Mouse (Mus musculus) bone marrow, adult 2 months (tissue): Measurements from ENCODE around the gene Hsdl2. TPM values are rescaled to one million over a fixed set of nuclear protein-coding genes. Genes with fewer than 3 reads are reported as not detected.

Experiments used
- H3K27ac ChIP-seq: fragments of 200-500 bp; 2 replicates; pipeline ENCODE4 v1.5.1; 2012; ENCODE audit warnings: low read depth, mild to moderate bottlenecking, control low read depth, inconsistent platforms, low read length; ENCODE audit not compliant: control insufficient read depth, poor library complexity, insufficient read depth
- H3K4me1 ChIP-seq: fragments of 200-500 bp; 2 replicates; pipeline ENCODE4 v1.6.1; 2011; ENCODE audit warnings: low read length; ENCODE audit not compliant: control insufficient read depth, insufficient read depth
- H3K4me3 ChIP-seq: fragments of 200-500 bp; replicated peaks from 2 replicates; pipeline ENCODE3; 2011; ENCODE audit warnings: mild to moderate bottlenecking, low read depth, low read length, control low read depth; ENCODE audit not compliant: control insufficient read depth
- CTCF ChIP-seq: fragments of 200-500 bp; IDR thresholded peaks from 2 replicates; pipeline ENCODE4 v1.5.1; 2011; ENCODE audit warnings: low read length, control low read depth; ENCODE audit not compliant: control insufficient read depth, insufficient read depth
- POLR2A ChIP-seq: fragments of 200-500 bp; IDR thresholded peaks from 2 replicates; pipeline ENCODE4 v1.6.1; 2011; ENCODE audit warnings: low read depth, mild to moderate bottlenecking, control low read depth, low read length, borderline replicate concordance; ENCODE audit not compliant: control insufficient read depth
- WGBS: fragments of 180-500 bp; shearing (Covaris S2); methylation state at CpG from one replicate; pipeline ENCODE4 v1.1.7; 2018; 5-methylcytosine and 5-hydroxymethylcytosine counted together
- polyA plus RNA-seq: library from polyadenylated mRNA; stranded (reverse); fragments of >200 nt; gene quantifications from 2 replicates; pipeline ENCODE4 v1.2.4, GENCODE M21; 2011; ENCODE audit warnings: low replicate concordance; ENCODE audit not compliant: missing spikeins, insufficient read depth, insufficient read length

The Hsdl2 gene
- polyA plus RNA-seq, 1 experiment, result 15.2 TPM

GRCm38 (mm10) chr4:59625998-59626910 lies 44.9 kb downstream of the Hsdl2 start, which contains the start of gene E130308A19Rik:
E130308A19Rik (plus strand) TSS chr4:59626211.
- Histone ChIP-seq H3K4me1 (no peaks in the 10 kb centered on the region), H3K27ac (peak within 1 kb of the TSS; percentile 72), H3K4me3 (peak within 1 kb of the TSS; percentile 91)
- no peak for TF ChIP-seq CTCF
- peak; percentile 76; the same call in 1 of the 2 replicates for TF ChIP-seq POLR2A
- under 1% methylated on average over 114 of the region's 120 CpGs for WGBS

GRCm38 (mm10) chr4:59628255-59628654 lies 46.9 kb downstream of the Hsdl2 start:
- H3K27ac ChIP-seq, result no peak overlapping the region
- H3K4me3 ChIP-seq, result no peak overlapping the region
- WGBS, result 64% methylated on average over 4 of the region's 4 CpGs
- no peak for TF ChIP-seq CTCF
- no peak for TF ChIP-seq POLR2A
- no peaks in the 10 kb centered on the region for H3K4me1 ChIP-seq

- Histone ChIP-seq H3K4me3 (no peak overlapping the region), H3K27ac (no peak overlapping the region), H3K4me1 (no peaks in the 10 kb centered on the region)
- TF ChIP-seq CTCF (no peak), POLR2A (no peak)
- 68% methylated on average over 7 of the region's 7 CpGs for WGBS
These were observed 47.9 kb downstream of the Hsdl2 start for GRCm38 (mm10) chr4:59629076-59629874.

- 56% methylated on average over 9 of the region's 9 CpGs for WGBS
- Histone ChIP-seq H3K27ac (no peak overlapping the region), H3K4me1 (no peaks in the 10 kb centered on the region), H3K4me3 (no peak overlapping the region)
- TF ChIP-seq CTCF (no peak), POLR2A (no peak)
These were observed 48.8 kb downstream of the Hsdl2 start for GRCm38 (mm10) chr4:59630122-59630521.

GRCm38 (mm10) chr4:59634532-59634931 lies 53.2 kb downstream of the Hsdl2 start:
- WGBS, result 56% methylated on average over 1 of the region's 1 CpGs
- no peak overlapping the region for H3K4me3 ChIP-seq
- TF ChIP-seq CTCF (no peak), POLR2A (no peak)
- no peak overlapping the region for H3K27ac ChIP-seq
- no peaks in the 10 kb centered on the region; the same call in 1 of the 2 replicates for H3K4me1 ChIP-seq

GRCm38 (mm10) chr4:59639163-59639562 lies 57.8 kb downstream of the Hsdl2 start:
- no peak overlapping the region for H3K4me3 ChIP-seq
- H3K4me1 ChIP-seq, result no peaks in the 10 kb centered on the region; the same call in 1 of the 2 replicates
- no peak overlapping the region for H3K27ac ChIP-seq
- TF ChIP-seq CTCF, result no peak
- no peak for TF ChIP-seq POLR2A

- TF ChIP-seq POLR2A, result no peak
- TF ChIP-seq CTCF, result no peak
- no peaks in the 10 kb centered on the region; the same call in 1 of the 2 replicates for H3K4me1 ChIP-seq
- WGBS, result 94% methylated on average over 2 of the region's 2 CpGs
- no peak overlapping the region for H3K4me3 ChIP-seq
- no peak overlapping the region for H3K27ac ChIP-seq
These were observed 59.4 kb downstream of the Hsdl2 start for GRCm38 (mm10) chr4:59640720-59641119.

GRCm38 (mm10) chr4:59642039-59642438 lies 60.7 kb downstream of the Hsdl2 start:
- no peak for TF ChIP-seq POLR2A
- TF ChIP-seq CTCF, result no peak
- no peak overlapping the region for H3K4me3 ChIP-seq
- H3K27ac ChIP-seq, result no peak overlapping the region
- 67% methylated on average over 3 of the region's 3 CpGs for WGBS
- no peaks in the 10 kb centered on the region; the same call in 1 of the 2 replicates for H3K4me1 ChIP-seq
